Mouse (Mus musculus): Measurements from ENCODE around the gene Zfp667. TPM values are rescaled to one million over a fixed set of nuclear protein-coding genes. Genes with fewer than 3 reads are reported as not detected.
"Not testable (repeated sequence)": the region's sequence is repeated elsewhere in the genome, so short reads cannot be mapped to it uniquely, and the experiment has no call there.

Gene Zfp667
- 3.4 and 3.5 TPM in 2 replicates for polyA plus RNA-seq (2014; fragmentation: Nextera tagmentation; extraction: Ambion mirVana)

DNA sequence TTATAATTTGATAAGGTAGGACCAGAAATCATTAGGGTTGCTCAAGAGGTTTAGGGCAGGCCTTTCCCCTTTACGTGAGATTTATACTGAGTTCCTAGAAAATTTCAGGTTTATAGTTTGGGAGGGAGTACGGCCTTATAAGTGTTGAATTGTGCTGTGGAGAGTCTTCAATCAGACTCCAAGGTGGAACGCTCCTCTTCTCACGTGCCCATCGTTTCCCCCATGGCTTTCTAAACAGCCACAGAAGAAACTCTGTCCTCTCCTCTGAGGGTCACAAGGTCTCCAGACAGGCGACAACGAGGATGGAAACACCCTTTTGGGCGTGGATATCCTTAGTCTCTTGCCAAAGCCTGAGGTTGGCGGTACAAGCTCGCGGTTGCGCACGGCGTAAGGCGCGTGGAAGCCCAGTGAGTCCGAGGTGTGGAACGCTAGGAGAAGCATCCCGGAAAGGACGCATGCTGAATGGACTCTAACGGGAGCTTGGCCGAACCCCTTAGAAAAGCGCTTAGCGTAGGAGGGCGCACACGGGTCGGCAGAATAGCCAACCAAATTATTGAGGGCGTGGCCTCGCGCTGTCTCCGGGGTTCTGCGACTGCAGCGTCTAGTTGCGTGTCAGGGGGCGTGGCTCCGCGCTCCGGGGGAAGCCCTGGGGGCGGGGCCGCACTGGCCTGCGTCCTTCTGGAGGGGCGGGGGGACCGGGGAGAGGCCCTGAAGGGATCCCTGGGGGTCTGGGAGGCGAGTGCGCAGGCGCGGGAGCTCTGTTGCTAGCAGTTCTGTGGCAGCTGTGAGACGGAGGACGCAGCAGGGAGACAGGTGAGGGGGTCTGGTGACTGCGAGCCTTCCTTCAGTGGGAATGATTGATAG, at the start of gene Zfp667:
TSS of gene Zfp667 (plus strand) at position 738 of the 864 bp plus-strand sequence.
- no peaks in the 10 kb centered on the region for H3K9me3 ChIP-seq (ENCODE audit: control insufficient read depth, low read length)
- WGBS, result 4% methylated on average over 50 of the region's 50 CpGs
- ATAC-seq (ENCODE audit: insufficient number of reproducible peaks, insufficient read depth, low FRiP score, low read depth), result peak; percentile 90
- no peaks in the 10 kb centered on the region for H3K27me3 ChIP-seq (ENCODE audit: control insufficient read depth, insufficient read depth, low read length)
- H3K9ac ChIP-seq (ENCODE audit: low read length), result peak within 1 kb of the TSS; percentile 72
- H3K4me2 ChIP-seq (ENCODE audit: low read length), result peak within 1 kb of the TSS; percentile 83
- peak within 1 kb of the TSS; percentile 71 to 79 for H3K27ac ChIP-seq (replicated peaks in 1 of 2; ENCODE audit: control insufficient read depth in 1 of 2, insufficient read depth in 1 of 2, low read depth in 2 of 2, low read length in 2 of 2)
- peaks cover 5 to 11% of the 10 kb centered on the region in 2 experiments; a peak in 3 of 4 replicates for H3K4me1 ChIP-seq (ENCODE audit: control insufficient read depth in 2 of 2, insufficient read depth in 2 of 2, low read length in 2 of 2)
- H3K36me3 ChIP-seq (ENCODE audit: control insufficient read depth, insufficient read depth, low read length), result no peaks in the 10 kb centered on the region
- peak within 1 kb of the TSS; percentile 43 to 54 for H3K4me3 ChIP-seq (ENCODE audit: control insufficient read depth in 1 of 2, insufficient read depth in 1 of 2, low read depth in 1 of 2, low read length in 2 of 2)

DNA sequence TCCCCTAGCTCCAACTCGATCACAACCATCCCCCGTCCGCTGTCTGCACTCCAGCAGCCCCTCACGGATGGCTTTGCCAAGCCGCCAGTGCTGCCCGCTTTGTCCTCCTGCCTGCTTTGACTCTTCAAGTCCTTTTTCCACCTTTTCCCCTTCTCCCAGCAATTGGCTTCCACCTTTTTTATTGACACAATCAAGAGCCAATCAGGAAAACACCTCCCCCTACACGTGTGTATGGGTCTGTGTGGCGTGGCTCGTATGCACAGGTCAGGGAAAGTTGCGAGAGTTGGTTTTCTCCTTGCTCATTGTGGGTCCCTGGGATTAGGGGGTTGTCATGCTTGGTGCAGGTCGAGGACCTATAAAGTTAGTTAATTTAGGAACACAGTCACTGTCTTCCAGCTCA, 46.6 kb upstream of the Zfp667 start:
- Histone ChIP-seq H3K27me3 (ENCODE audit: control insufficient read depth, insufficient read depth, low read length) (no peaks in the 10 kb centered on the region), H3K9ac (ENCODE audit: low read length) (no peak overlapping the region), H3K4me3 (ENCODE audit: control insufficient read depth in 1 of 2, insufficient read depth in 1 of 2, low read depth in 1 of 2, low read length in 2 of 2) (no peak overlapping the region), H3K9me3 (ENCODE audit: control insufficient read depth, low read length) (no peaks in the 10 kb centered on the region), H3K36me3 (ENCODE audit: control insufficient read depth, insufficient read depth, low read length) (no peaks in the 10 kb centered on the region), H3K4me1 (ENCODE audit: control insufficient read depth in 2 of 2, insufficient read depth in 2 of 2, low read length in 2 of 2) (no peaks in the 10 kb centered on the region), H3K27ac (replicated peaks in 1 of 2; ENCODE audit: control insufficient read depth in 1 of 2, insufficient read depth in 1 of 2, low read depth in 2 of 2, low read length in 2 of 2) (no peak overlapping the region), H3K4me2 (ENCODE audit: low read length) (no peak overlapping the region)
- ATAC-seq (ENCODE audit: insufficient number of reproducible peaks, insufficient read depth, low FRiP score, low read depth), result no peak
- 37% methylated on average over 11 of the region's 11 CpGs for WGBS

DNA sequence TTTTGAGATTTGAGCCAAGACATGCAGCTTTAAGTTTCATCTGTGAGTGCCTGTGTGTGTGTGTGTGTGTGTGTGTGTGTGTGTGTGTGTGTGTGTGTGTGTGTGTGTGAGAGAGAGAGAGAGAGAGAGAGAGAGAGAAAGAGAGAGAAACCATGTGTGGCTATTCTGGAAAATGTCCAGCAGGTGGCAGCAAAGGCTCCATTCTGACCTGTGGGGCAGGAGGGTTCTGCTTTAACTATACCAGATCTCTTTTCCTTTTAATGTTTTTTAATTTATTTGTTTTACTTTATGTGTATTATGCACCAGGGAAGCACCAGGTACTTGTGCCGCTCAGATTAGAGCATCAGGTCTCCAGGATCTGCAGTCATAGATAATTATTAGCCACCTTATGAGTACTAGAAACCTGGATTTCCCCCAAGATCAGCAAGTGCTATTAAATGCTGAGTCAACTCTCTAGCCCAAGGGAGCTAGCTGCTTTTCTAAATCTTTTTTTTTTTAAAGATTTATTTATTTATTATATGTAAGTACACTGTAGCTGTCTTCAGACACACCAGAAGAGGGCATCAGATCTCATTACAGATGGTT, 45.4 kb upstream of the Zfp667 start:
- not testable (repeated sequence) for H3K4me3 ChIP-seq (ENCODE audit: control insufficient read depth in 1 of 2, insufficient read depth in 1 of 2, low read depth in 1 of 2, low read length in 2 of 2); ATAC-seq (ENCODE audit: insufficient number of reproducible peaks, insufficient read depth, low FRiP score, low read depth); H3K36me3 ChIP-seq (ENCODE audit: control insufficient read depth, insufficient read depth, low read length); H3K9me3 ChIP-seq (ENCODE audit: control insufficient read depth, low read length); H3K4me2 ChIP-seq (ENCODE audit: low read length); H3K9ac ChIP-seq (ENCODE audit: low read length); H3K27ac ChIP-seq (replicated peaks in 1 of 2; ENCODE audit: control insufficient read depth in 1 of 2, insufficient read depth in 1 of 2, low read depth in 2 of 2, low read length in 2 of 2); H3K27me3 ChIP-seq (ENCODE audit: control insufficient read depth, insufficient read depth, low read length); H3K4me1 ChIP-seq (ENCODE audit: control insufficient read depth in 2 of 2, insufficient read depth in 2 of 2, low read length in 2 of 2)
- WGBS, result 26% methylated on average over 1 of the region's 1 CpGs

DNA sequence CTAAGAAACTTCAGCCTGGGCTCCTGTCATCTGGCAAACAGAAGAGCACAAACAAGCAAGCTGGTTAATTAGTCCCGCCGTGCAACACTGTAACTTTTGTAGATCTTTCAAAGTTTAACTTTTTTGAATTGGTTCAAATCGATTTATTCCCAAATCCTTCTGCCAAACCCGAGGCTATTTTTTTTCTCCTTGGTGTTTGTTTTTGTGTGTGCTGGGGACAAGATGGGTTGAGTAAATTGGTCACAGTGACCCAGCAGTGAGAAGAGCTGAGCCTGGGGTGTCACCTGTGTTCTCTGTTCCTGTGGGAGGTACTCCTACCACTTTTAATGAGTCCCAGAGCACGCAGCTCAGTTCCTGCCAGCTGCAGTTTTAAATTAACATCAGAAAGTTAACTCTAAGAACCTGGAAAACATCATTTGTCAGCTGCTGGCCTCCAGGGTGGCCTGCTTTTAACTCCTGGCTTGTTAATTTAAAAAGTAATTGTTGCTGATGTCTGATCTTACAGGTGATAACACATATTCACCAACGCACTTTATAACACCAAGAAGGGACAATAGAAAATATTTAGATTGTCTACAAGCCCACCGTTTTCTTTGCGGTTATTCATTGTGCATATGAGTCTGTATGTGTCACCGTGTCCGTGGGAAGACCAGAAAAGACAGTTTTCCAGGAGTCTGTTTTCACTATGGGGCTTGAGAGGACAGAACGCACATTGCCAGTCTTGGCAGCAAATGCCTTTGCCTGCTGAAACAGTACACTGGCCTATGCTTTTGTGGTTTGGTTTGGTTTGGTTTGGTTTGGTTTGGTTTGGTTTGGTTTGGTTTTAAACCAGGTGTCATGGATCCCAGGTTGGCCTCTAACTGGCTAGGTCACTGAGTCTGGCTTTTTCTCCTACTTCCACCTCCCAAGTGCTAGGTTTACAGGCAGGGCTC, 41.8 kb upstream of the Zfp667 start:
- no peak overlapping the region for H3K9ac ChIP-seq (ENCODE audit: low read length)
- 34% methylated on average over 11 of the region's 11 CpGs for WGBS
- no peak overlapping the region for H3K4me2 ChIP-seq (ENCODE audit: low read length)
- no peaks in the 10 kb centered on the region for H3K9me3 ChIP-seq (ENCODE audit: control insufficient read depth, low read length)
- H3K36me3 ChIP-seq (ENCODE audit: control insufficient read depth, insufficient read depth, low read length), result no peaks in the 10 kb centered on the region
- H3K27ac ChIP-seq (replicated peaks in 1 of 2; ENCODE audit: control insufficient read depth in 1 of 2, insufficient read depth in 1 of 2, low read depth in 2 of 2, low read length in 2 of 2), result no peak overlapping the region
- no peak for ATAC-seq (ENCODE audit: insufficient number of reproducible peaks, insufficient read depth, low FRiP score, low read depth)
- H3K4me1 ChIP-seq (ENCODE audit: control insufficient read depth in 2 of 2, insufficient read depth in 2 of 2, low read length in 2 of 2), result no peaks in the 10 kb centered on the region
- H3K27me3 ChIP-seq (ENCODE audit: control insufficient read depth, insufficient read depth, low read length), result no peaks in the 10 kb centered on the region
- no peak overlapping the region for H3K4me3 ChIP-seq (ENCODE audit: control insufficient read depth in 1 of 2, insufficient read depth in 1 of 2, low read depth in 1 of 2, low read length in 2 of 2)

DNA sequence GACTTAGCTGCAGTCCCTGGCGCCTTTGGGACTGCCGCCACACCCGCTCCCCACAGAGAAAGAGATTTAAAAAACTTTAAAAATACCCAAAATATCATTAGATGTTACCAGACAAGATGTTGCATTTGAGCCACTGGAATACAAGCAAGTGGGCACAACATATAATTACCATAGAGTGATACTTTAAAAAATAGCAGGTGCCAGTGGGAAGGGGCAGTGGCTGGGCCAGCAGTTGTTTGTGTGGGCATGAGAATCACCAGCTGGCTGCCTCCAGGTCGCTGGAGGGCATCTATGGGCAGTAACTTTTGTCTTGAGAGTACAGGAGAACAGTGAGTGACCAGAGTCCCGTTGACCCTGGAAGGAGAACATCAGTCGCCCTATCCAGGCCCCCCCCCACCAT, 34.0 kb upstream of the Zfp667 start, which contains the start of gene Epp13:
TSS of gene Epp13 (plus strand) at position 301 of the 400 bp plus-strand sequence.
- Histone ChIP-seq H3K4me2 (ENCODE audit: low read length) (no peak within 1 kb of the TSS), H3K4me3 (ENCODE audit: control insufficient read depth in 1 of 2, insufficient read depth in 1 of 2, low read depth in 1 of 2, low read length in 2 of 2) (no peak within 1 kb of the TSS), H3K36me3 (ENCODE audit: control insufficient read depth, insufficient read depth, low read length) (no peaks in the 10 kb centered on the region), H3K9me3 (ENCODE audit: control insufficient read depth, low read length) (no peaks in the 10 kb centered on the region; the same call in 1 of the 2 replicates), H3K27me3 (ENCODE audit: control insufficient read depth, insufficient read depth, low read length) (no peaks in the 10 kb centered on the region), H3K4me1 (ENCODE audit: control insufficient read depth in 2 of 2, insufficient read depth in 2 of 2, low read length in 2 of 2) (no peaks in the 10 kb centered on the region), H3K9ac (ENCODE audit: low read length) (no peak within 1 kb of the TSS), H3K27ac (replicated peaks in 1 of 2; ENCODE audit: control insufficient read depth in 1 of 2, insufficient read depth in 1 of 2, low read depth in 2 of 2, low read length in 2 of 2) (no peak within 1 kb of the TSS)
- WGBS, result 65% methylated on average over 6 of the region's 6 CpGs
- ATAC-seq (ENCODE audit: insufficient number of reproducible peaks, insufficient read depth, low FRiP score, low read depth), result no peak

DNA sequence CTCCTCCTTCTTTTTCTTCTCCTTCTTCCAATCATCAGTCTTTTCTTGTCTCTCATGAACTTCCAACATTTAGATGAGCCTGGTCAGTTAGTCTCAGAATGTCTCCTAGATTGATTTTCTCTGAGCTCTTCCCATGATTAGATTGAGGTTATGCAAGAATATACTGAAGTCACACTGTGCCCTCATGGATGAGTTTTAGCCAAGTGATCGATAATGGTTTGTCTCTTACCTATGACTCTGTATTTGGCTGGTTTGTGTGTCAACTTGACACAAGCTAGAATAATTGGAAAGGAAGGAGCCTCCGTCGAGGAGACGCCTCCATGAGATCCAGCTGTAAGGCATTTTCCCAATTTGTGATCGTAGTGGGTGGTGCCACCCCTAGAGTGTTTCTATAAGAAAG, 31.9 kb upstream of the Zfp667 start:
- 86% methylated on average over 5 of the region's 5 CpGs for WGBS

DNA sequence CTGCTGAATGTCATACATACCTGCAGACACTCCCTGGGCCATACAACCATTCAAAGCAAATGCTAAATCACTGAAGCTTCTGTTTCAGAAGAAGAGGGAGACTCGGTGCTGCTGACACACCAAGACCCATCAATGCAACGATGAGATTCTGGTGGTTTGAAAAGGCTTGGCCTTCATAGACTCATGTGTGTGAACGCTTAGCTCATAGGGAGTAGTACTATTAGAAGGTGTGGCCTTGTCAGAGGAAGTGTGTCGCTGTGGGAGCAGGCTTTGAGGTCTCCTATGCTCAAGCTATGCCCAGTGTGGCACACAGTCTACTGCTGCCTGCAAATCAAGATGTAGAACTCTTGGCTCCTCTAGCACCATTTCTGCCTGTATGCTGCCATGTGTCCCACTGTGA, 29.0 kb upstream of the Zfp667 start:
- H3K9me3 ChIP-seq (ENCODE audit: control insufficient read depth, low read length), result no peaks in the 10 kb centered on the region; the same call in 1 of the 2 replicates
- no peaks in the 10 kb centered on the region for H3K27me3 ChIP-seq (ENCODE audit: control insufficient read depth, insufficient read depth, low read length)
- H3K27ac ChIP-seq (replicated peaks in 1 of 2; ENCODE audit: control insufficient read depth in 1 of 2, insufficient read depth in 1 of 2, low read depth in 2 of 2, low read length in 2 of 2), result no peak overlapping the region
- no peaks in the 10 kb centered on the region for H3K36me3 ChIP-seq (ENCODE audit: control insufficient read depth, insufficient read depth, low read length)
- WGBS, result 81% methylated on average over 4 of the region's 4 CpGs
- no peaks in the 10 kb centered on the region for H3K4me1 ChIP-seq (ENCODE audit: control insufficient read depth in 2 of 2, insufficient read depth in 2 of 2, low read length in 2 of 2)
- no peak for ATAC-seq (ENCODE audit: insufficient number of reproducible peaks, insufficient read depth, low FRiP score, low read depth)
- H3K4me2 ChIP-seq (ENCODE audit: low read length), result no peak overlapping the region
- no peak overlapping the region for H3K9ac ChIP-seq (ENCODE audit: low read length)
- H3K4me3 ChIP-seq (ENCODE audit: control insufficient read depth in 1 of 2, insufficient read depth in 1 of 2, low read depth in 1 of 2, low read length in 2 of 2), result no peak overlapping the region

More for the DNA sequence above, 31.9 kb upstream of the Zfp667 start:
- no peaks in the 10 kb centered on the region for H3K36me3 ChIP-seq (ENCODE audit: control insufficient read depth, insufficient read depth, low read length)
- no peaks in the 10 kb centered on the region; the same call in 1 of the 2 replicates for H3K9me3 ChIP-seq (ENCODE audit: control insufficient read depth, low read length)
- no peaks in the 10 kb centered on the region for H3K27me3 ChIP-seq (ENCODE audit: control insufficient read depth, insufficient read depth, low read length)
- H3K4me2 ChIP-seq (ENCODE audit: low read length), result no peak overlapping the region
- ATAC-seq (ENCODE audit: insufficient number of reproducible peaks, insufficient read depth, low FRiP score, low read depth), result no peak
- no peak overlapping the region for H3K27ac ChIP-seq (replicated peaks in 1 of 2; ENCODE audit: control insufficient read depth in 1 of 2, insufficient read depth in 1 of 2, low read depth in 2 of 2, low read length in 2 of 2)
- H3K4me3 ChIP-seq (ENCODE audit: control insufficient read depth in 1 of 2, insufficient read depth in 1 of 2, low read depth in 1 of 2, low read length in 2 of 2), result no peak overlapping the region
- no peaks in the 10 kb centered on the region for H3K4me1 ChIP-seq (ENCODE audit: control insufficient read depth in 2 of 2, insufficient read depth in 2 of 2, low read length in 2 of 2)
- no peak overlapping the region for H3K9ac ChIP-seq (ENCODE audit: low read length)
